Mouse (Mus musculus) lung, postnatal 25 days (tissue): ENCODE measurements around the gene Rnf10.
"Not testable (repeated sequence)": the region's sequence is repeated elsewhere in the genome, so short reads cannot be mapped to it uniquely, and the experiment has no call there.

Source experiments
- DNase-seq: peaks from one replicate; pipeline ENCODE4 v3.0.0; 2022; ENCODE audit warnings: low spot score

Gene Rnf10

DNA sequence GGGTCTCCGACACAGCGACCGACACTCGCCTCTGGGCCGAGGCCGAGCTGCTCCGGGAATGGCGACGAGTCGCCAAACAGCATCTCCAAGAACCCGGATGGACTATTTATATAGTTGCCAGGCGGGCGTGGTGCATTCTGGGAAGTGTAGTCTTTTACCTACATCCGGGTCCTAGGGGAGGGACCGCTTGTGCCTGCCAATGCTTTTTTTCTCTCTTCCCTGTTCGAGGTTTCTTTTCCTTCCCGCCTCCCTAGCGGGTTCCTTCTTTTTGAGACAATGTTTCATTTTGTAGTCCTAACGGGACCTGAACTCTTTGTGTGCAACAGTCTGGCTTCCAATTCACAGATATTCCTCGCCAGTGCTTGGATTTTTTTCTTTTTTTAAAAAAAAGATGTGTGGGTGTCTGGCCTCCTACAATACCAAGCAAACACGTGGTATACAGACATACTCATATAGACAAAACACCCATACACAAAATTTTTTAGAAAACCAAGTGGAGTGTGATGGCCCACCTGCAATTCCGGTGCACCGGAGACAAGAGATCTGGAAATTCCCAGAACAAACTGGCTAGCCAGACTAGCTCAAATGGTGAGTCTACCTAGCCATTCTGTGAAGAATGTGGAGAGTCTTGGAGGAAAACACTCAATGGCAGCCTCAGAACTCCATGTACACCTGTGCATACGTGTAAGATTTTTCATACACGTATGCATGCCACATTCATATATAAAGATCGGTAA is at the start of gene Rnf10:
Rnf10 (minus strand) TSS at position 87 of the 737 bp plus-strand sequence.
- peak; percentile 98 for DNase-seq

DNA sequence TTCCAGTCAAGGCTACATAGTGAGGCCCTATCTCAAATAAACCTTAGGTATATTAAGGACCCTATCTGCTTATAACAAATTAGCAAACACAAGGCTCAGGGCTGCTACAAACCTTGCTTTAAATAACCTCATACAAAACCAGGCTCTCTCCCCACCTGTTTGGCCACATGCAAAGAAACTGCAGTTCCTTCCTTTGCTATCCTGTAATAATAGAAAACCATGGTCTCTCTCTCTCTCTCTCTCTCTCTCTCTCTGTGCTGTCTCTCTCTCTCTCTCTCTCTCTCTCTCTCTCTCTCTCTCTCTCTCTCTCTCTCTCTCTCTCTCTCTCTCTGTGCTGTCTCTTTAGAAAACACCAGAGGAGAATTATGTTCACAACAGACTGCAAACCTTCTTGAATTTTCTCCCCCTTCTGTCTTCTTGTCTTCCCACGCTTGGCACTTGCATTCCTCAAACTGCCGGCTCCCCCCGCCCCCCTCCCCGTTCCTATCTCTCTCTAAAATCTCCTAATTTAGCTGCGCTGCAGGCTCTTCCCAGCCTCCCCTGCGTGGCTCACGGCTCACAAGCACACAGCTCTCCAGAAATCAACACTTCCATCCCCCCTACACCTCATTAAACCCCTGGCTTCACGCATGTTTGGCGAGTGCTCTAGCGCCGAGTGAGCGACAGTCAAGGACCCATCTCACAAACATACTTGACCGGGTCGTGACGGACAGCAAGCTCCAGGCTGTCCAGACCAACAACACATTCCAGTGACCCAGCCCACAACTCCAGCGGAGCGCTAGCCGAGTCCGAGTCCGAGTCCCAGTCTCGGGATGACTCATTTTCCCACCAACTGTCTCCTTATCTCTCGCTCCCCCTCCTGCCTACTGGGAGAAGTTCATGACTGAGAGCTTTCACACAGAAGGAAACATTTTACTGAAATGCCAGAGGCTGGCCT is 46.6 kb upstream of the Rnf10 start:
- DNase-seq: peak; percentile 83

DNA sequence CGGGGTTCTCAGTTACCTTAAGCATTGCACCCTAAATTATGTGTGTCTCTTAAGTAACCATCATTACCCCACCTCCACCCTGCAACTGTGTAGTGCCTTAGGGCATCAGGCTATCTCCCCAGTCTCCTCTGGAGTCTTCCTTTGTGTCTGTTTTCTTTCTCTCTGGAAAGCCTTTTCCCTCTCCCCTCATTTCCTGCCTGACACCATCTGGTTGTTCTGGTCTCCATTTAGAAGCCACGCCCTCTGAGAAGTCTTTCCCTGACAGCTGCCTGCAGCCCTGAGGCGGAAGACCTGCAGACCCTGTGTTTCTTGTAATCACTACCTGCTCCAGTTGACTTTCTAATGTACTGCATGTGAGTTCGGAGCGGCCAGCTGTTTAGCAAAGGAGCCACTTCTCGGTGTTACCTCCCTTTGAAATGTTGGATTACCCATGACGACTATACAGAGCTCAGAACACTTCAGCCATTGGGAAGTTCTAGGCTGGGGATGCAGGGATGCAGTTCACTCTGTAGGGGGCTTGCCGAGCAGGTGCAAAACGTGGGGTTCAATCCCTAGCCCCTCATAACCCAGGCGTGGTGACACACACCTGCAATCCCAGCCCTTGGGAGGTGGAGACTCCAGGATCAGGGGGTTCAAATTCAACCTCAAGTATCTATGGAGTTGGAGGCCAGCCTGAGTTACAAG is 45.1 kb upstream of the Rnf10 start:
- DNase-seq: no peak

DNA sequence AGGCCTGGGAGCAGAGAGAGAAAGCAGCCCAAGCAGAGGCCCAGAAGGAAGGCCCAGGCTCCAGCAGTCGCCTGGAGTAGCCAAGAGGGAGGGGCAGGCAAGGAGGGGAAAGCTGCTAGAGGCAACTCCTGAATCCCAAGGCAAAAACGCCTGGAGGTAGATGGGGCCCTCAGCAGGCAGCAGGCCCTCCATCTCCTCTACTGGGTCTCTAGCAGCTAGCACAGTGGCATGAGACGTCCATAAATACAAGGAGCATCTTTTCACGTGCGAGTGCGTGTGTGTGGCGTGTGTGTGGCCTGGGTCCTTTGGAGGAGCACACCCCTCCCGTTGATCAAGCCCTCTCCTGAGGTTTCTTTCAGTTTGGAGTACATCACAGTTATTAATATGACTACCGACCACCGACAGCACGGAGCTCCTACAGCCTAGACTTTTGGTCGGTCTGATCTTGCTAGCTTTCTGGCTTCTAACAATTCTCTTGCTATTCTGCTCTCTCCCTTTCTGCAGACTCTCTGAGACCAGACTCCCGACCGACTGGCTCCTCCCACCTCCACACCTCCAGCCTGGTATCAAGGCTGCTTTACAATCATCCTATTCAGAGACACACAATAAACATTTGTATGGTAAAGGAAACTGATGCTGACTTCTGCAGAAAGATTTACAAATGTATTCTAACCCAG is 44.4 kb upstream of the Rnf10 start:
- no peak for DNase-seq

DNA sequence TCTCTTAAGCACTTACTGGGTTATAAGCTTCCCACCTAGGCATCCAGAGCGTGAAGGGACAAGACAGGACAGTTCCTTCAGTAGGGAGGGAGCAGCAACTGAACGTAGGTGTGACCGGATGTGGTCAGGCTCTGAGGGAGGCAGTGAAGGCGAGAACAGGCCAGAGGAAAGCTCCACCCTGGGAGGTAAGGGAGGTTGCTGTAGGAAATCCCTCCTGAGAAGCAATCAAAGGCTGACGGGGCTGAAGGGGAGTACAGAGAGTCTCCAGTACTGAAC is 40.9 kb upstream of the Rnf10 start:
- DNase-seq: no peak

DNA sequence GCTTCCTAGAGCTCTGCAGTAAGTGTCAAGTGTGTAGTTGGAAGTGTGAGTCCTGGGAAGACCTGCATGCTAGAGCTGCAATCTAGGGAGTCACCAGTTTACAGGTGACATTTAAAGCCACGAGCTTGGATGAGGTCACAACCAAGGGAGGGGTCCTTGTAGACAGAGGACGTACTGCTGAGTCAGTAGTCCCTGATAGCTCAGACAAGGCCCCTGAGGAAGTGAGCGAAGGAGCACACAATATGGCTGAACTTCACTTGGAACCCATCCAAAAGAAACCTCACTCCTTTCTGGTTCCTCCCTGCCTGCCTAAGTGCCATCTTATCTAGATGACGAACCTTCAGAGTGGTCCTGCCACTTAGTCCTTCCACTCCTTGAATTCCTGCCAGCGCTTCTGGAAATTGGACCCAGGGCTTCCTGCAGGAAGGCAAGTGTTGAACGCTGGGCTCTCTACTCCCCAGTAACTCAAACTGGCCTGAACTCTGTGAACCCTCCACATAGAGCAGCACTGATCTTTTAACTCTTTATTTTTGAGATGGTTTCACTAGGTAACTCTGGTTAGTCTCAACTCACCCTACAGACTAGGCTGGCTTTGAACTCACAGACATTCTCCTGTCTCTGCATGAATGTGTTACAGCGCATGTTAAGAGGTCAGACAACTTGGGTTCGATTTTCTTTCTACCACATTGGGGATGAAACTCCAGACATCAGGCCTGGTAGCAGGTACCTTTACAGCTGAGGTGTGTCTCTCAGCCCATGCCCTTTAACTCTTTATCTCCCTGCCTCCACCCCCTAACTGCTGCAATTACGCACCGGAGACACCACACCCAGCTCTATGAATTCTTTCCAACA is 40.3 kb upstream of the Rnf10 start:
- DNase-seq: no peak

DNA sequence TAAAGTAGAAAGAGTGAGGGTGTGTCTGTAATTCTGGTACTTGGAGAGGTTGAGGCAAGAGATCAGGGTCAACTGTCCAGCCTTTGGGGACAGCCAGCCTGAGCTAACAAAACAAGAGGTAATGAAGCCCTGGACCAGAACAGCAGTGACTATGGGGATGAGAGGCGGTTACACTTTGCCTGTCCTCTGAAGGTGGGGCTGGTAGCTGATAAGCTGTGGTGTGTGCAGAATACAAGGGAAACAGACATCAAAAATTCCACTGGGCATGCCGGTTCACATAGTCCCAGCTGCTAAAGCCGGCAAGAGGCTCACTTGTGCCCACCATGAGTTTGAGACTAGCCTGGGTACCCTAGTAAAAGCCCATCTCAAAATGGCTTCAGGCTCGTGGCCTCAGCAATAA is 39.7 kb upstream of the Rnf10 start:
- no peak for DNase-seq

DNA sequence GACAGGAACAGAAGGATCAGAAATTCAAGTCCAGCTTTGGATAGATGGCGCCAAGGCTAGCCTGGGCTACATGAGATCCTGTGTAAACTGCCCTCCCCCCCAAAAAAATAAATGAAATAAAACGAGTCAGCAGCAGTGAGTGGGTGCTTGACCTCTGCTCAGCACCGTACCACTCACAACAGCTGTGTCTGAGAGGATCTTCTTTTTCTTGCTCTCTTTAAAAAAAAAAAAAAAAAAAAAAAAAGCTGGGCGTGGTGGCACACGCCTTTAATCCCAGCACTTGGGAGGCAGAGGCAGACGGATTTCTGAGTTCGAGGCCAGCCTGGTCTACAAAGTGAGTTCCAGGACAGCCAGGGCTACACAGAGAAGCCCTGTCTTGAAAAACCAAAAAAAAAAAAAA is 29.5 kb upstream of the Rnf10 start:
- not testable (repeated sequence) for DNase-seq

DNA sequence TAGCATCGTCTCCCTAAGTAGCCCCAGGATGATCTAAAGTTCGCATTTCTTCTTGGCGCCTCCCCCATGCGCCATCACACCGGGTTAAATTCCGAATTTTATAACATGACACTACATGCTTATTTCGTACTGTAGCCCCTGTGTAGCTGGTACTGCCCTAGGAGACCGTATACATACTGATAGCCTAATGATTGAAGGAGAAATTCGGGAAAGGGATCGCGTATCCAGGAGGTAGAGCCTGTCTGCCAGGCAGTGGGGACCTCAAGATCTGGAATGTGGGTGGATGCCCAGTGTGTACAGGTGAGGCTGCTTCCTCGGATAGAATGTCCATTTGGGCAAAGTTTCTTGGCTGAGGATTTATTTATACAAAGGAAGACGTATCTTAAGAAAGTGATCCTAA is 28.9 kb upstream of the Rnf10 start:
- no peak for DNase-seq

DNA sequence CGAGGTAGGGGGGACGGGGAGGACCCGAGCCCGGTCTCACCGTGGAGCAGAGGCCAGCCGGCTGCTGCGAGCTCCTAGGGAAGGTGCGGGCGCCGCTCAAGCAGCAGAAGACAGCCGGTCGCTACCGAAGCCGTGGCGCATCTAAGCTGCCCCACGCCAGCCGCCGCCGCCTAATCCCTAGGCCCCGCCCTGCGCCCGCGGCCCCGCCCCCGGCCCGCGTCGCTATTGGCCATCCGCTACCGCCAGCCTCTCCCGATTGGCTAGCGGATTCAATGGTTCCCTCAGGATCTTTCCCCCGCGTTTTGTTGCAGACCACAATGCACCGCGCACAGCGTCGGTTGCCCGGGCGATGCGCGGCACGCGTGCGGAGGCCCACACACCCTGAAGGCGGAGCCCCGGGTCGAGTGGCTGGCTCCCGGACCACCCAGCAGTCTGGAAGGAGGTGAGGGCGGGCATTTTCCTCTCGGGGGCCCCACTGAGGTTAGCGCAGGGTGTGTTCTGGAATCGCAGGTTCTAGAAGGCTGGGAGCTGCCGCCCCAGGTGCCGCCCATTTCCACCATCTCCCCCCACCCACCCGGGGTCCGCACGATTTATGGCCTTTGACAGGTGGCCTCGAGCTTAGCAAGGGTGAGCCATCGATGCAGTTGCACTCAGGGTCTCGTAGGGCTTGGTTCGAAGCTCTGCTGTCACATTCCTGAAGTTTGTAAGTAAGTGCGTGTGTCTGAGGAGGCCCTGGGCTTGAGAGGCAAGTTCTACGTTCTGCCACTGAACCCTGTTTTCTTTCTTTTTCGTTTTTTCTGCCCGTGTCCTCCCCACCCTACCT is 28.3 kb upstream of the Rnf10 start, which contains the start of gene Dynll1:
Dynll1 (minus strand) TSS at position 208 of the 823 bp plus-strand sequence.
- peak; percentile 99 for DNase-seq

DNA sequence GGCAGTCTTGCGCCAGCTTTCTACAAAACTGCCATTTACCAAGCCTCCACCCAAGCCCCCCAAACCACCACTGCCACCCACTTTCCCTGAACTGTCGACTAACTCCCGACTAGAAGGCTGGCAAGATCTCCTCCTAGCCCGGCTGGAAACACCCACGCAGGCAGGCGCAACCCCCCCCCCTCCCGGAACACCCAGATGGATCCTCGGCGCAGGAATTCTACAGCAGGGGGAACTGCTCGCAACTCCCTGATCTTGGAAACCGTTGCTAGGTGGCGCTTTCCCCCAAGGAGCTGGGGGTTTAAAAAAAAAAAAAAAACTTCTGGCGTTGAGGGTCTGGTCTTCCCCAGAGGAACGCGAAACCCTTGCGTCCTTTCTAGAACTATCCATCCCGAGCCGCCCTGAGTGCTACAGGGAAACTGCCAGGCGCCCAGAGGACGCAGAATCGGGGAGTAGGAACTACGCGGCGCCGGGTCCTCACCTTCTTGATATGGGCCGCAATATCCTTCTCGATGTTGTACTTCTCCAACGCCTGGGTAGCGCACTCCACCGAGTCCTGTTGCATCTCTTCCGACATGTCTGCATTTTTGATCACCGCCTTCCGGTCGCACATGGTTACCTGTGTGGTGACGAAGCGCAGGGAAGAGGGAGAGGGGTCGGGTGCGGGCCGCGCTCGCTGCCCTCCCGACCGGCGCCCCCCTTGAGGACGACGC is 27.5 kb upstream of the Rnf10 start:
- peak; percentile 60 for DNase-seq

DNA sequence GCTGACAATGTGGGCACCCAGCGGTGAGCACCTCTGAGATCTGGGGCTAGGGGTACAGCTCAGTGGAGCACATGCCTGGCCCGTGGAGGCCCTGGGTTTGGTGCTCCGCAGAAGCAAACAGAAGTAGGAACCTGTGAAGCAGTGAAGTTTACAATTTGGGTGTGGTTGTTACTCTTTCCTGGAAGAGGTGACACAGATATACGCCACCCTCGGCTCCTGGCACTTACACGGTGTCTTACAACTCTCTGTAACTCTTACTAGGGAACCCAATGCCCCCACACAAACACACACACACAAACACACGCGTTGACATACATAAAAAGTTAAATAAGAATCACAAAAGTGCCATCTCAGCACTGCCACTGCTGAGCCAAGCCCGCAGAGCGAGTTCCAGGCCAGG is 23.6 kb upstream of the Rnf10 start:
- no peak for DNase-seq

DNA sequence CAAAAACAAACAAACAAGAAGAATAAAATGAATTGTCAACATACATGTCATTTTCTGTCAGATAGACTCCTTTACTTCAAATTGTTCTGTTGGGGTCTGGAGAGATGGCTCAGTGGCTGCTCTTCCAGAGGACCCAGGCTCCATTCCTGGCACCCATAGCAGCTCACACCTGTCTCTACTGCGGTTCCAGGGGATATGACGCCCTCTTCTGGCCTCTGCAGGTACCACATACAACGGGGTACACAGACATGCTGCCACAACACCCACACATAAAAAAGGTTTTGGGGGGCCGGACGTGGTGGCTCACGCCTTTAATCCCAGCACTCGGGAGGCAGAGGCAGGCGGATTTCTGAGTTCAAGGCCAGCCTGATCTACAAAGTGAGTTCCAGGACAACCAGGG is 21.5 kb upstream of the Rnf10 start:
- no peak for DNase-seq

DNA sequence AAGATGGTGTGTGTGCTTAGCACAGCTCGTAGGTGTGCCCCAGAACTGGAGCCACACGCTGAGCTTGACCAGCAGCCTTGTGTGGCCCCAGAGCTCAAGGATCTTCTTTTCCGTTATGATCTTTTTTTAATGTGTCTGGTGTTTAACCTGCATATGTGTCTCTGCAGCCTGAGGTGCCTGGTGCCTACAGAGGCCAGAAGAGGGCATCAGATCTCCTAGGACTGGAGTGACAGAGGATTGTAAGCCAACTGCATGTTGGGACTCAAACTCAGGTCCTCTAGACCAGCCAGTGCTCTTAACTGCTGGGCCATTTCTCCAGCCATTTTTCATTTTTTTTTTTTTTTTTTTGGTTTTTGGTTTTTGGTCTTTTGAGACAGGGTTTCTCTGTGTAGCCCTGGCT is 12.0 kb upstream of the Rnf10 start:
- DNase-seq: no peak

DNA sequence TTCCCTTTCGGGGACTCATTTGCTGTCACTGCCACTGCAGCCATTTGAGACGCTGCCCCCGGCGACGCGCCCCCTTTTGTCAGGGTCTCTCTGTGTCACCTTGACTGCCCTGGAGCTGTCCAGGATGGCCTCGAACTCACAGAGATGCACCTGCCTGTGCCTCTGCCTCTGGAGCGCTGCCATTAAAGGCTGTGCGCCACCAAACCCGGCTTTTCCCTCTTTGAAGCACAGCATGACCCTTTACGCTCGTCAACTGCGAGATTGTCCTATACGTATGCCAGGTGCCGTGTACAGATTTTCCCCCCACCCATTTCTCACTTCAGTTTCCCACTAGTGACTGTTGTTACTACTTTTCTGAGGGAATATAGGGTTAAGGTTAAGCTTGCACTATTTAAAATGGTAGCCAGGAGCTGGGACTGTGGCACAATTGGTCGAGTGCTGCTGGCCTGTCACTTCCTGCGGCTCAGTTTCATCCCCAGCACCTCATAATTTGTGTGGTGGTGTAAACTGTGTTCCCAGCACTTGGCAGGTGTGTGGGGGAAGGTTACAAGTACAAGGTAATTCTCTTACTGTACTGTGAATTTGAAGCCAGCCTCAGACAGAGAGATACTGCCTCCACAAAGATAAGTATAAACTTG is 7.5 kb upstream of the Rnf10 start:
- DNase-seq: no peak

DNA sequence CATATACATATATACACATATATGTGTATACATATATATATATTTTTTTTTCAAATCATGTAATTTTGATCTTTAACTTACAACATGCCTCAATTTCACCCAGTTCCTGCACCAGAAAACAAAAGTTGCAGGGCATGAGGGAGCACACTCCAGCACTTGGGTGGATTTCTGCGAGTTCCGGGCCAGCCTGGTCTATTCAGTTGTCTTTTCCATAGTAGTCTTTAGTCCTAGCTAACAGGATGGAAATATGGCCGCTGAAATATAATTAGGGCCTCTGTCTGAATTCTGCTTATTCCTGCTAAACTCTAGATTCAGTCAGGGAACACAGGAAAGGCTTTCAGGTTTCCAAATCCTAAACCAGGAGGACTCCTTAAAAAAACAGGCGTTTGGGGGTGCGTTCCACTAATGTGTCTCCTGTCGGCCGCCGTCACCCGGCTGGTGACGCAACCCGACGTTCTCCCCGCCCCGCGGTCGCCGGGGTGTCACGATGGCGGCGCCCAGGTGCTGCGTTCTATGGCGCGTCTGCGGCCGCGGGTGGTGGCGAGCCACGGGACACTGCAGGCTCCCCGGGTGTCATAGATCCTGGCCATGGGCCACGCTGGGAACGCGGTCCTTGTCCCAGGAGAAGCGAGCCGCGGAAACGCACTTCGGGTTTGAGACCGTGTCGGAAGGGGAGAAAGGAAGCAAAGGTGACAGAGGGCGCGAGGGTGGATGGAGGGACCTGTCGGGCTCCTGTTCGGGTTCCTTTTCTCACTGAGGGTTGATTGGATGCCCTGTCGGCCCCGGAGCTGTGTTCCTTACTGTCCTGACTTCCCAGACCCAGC is 6.7 kb upstream of the Rnf10 start, which contains the start of gene Coq5:
Coq5 (plus strand) TSS at position 441 of the 824 bp plus-strand sequence.
- DNase-seq: peak; percentile 81

DNA sequence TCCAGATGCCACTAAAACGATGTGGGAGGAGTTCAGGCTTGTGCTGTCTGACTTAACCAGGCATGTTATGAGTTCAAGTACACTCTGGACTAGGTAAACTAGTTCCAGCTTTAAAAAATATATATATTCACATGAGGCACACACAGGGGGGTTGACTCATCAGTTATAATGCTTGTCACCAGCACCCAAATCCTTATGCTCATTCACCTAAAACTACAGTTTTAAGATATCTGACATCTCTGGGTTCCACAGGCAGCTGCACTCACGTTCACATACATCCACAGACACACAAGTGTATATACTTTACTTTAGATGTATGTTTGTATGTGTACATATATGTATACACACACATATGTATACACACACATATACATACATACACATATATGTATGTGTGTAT is 6.1 kb upstream of the Rnf10 start:
- no peak for DNase-seq

DNA sequence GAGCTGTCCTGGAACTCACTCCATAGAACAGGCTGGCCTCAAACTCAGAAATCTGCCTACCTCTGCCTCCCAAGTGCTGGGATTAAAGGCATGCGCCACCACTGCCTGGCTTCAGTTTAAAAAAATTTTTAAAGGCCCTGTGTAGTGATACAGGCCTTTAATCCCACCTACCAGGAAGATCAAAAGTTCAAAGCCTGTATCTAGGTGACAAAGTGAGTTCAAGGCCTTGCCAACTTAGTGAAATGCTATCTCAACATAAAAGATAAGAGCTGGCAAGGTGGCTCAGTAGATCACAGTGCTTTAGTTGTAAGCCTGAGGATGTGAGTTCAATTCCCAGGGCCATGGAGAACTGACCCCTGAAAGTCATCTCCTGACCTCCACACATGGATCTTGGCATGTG is 5.4 kb upstream of the Rnf10 start:
- DNase-seq: no peak
